Mouse (Mus musculus) olfactory bulb, adult 2 months (tissue): Measurements from ENCODE around the gene Mxd1.

Experiments used
- CTCF ChIP-seq: fragments of 200-500 bp; IDR thresholded peaks from 2 replicates; pipeline ENCODE4 v1.5.1; 2012; ENCODE audit warnings: low read depth, mild to moderate bottlenecking, low read length, moderate library complexity; ENCODE audit not compliant: insufficient read depth
- POLR2A ChIP-seq: fragments of 200-500 bp; IDR thresholded peaks from 2 replicates; pipeline ENCODE4 v1.6.1; 2012; ENCODE audit warnings: mild to moderate bottlenecking, low read depth, low read length, moderate library complexity; ENCODE audit not compliant: insufficient read depth

GRCm38 (mm10) chr6:86599951-86600414 is 69.0 kb downstream of the Mxd1 start:
- TF ChIP-seq POLR2A (no peak), CTCF (no peak)
